Mouse (Mus musculus): ENCODE results near the gene Rxfp4.
A peak's percentile ranks its signal among the peaks of the same experiment; 100 is the strongest.
"Not testable (repeated sequence)": the region's sequence is repeated elsewhere in the genome, so short reads cannot be mapped to it uniquely, and the experiment has no call there.

Gene Rxfp4

DNA sequence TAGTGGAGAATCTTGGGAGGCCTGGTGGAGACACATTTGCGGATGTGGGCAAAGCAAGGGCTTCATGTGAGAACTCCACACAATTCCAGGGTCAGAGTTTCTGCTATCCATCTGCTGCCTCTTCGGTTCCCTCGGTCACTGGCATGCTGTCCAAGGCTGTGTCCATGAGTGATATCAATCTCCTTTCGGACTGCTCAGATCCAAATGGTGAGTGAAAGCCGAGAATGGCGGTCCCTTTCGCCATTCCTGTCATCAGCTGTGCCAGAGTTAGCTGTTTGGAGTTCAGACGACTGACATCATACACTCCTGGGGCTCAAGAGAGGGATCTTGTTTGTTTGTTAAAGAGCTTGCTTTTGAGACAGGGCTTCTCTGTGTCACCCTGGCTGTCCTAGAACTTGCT lies 38.5 kb downstream of the Rxfp4 start:
- no peak for DNase-seq (ENCODE audit: low read depth, low spot score)

DNA sequence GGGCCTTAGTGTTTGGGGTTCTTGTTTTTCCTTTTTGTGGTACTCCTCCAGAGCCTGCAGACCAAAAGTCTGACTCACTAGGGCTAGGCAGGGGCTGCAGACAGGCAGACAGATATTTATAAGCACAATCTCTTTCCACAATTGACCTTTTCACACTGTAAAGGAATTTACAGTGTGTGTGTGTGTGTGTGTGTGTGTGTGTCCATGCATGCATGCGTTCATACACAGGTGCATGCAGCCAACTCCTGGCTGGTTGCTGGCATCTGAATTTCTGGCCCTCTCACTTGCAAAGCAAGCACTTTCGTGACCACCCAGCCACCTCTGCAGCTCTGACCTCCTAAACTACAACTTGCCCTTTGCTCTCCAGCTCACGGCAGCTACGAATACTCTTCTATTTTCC lies 43.9 kb downstream of the Rxfp4 start:
- DNase-seq (ENCODE audit: low read depth, low spot score) = no peak

DNA sequence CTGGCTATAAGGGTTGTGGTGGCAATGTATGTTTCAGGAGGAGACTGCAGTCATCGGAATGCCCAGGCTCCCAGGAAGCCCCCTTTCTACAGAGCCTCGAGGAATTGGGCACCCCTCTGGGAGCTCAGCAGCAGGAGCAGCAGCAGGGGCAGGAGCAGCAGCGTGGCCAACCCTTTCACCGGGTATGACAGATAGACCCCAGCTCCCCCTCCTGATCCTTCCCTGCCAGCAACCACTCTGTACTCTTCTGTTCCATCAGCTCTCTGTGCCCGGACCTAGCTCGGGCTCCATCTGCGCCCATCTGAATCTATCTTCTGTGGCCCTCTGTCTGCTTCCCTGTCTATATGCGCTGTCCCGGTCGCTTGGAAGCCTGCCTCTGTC lies 45.2 kb downstream of the Rxfp4 start:
- no peak for DNase-seq (ENCODE audit: low read depth, low spot score)

DNA sequence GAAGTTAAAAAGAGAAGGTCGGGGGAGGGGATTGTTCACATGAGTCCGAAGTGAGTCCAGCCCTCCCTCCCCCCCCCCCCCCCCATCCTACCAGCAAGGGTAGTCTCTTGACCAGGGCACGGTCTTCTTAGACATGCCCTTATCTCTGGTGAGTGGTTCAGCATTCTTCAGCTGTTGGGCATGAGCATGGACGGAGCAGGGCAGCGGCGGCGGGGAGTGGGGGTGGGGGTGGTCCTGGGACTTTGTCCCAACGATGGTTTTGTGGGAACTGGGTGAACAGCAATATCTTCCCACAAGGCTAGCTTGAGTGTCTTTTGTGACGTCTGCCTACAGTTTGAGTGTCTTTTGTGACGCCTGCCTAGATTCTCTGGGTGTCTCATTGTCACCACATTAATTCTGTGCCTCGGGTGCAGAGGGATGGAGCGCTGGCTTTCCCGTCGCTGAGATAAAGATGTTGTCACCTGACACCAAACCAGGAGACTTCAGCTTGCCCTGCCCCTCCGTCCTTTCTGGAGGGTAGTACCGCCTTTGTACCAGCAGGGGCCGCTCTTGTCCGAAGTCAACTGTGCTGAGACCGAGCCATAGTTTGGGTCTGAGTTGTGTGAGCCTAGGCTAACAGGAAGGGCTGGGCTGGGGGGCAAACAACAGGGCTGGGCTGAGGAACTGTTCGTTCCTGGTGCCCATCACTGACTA lies 45.7 kb downstream of the Rxfp4 start:
- DNase-seq (ENCODE audit: low read depth, low spot score) = peak; percentile 76

DNA sequence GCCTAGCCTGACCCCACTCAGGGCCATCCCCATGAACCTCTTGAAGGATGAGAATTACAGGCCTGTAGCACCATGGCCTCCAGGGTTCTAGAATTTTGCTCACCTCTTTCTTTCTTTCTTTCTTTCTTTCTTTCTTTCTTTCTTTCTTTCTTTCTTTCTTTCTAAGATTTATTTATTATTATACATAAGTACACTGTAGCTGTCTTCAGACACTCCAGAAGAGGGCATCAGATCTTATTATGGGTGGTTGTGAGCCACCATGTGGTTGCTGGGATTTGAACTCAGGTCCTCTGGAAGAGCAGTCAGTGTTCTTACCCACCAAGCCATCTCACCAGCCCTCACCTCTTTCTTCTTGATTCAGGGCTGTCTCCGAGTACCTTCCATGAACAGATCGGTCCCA lies 47.3 kb downstream of the Rxfp4 start, which contains the start of gene Arhgef2:
Gene Arhgef2, plus strand, starts transcription at position 301 of the 400 bp plus-strand sequence.
- DNase-seq (ENCODE audit: low read depth, low spot score) = not testable (repeated sequence)

DNA sequence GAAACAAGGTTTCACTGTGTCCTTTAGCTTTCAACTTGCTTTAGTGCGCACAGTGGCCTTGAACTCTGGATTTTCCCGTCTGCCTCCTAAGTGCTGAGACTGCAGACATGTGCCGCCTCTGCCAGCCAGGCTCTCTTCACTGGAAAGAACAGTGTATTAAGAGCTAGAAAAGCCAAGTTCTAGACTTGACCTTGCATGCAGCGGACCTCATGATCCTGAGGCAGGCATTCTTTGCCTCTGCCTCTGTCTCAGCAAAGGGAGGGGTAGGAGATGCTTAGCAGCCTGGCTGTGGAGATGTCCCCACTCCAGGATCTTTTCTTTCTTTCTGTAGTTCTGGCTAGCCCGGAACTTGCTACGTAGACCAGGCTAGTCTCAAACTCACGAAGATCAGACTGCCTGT lies 48.1 kb downstream of the Rxfp4 start:
- no peak for DNase-seq (ENCODE audit: low read depth, low spot score)

DNA sequence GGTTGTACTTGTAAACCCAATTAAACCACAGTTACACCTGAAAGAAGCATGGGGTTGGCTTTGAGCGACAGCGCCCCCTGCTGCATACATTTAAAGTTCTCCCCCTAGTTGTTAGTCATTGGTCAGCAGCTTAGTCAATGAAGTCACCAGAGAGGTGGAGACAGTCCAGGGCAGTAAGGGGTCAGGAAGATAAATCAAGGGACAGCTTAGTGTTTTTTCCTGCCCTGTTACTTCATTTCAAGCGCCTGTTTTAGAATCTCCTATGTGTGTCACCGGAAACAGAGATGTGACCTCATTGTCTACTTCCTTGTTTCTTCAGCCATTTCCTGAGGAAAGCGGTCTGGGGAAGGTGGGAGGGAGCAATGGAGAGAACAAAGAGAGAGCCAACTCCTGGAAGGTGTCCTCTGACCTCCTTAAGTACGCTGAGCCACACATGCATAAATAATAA lies 49.2 kb downstream of the Rxfp4 start:
- no peak for DNase-seq (ENCODE audit: low read depth, low spot score)

DNA sequence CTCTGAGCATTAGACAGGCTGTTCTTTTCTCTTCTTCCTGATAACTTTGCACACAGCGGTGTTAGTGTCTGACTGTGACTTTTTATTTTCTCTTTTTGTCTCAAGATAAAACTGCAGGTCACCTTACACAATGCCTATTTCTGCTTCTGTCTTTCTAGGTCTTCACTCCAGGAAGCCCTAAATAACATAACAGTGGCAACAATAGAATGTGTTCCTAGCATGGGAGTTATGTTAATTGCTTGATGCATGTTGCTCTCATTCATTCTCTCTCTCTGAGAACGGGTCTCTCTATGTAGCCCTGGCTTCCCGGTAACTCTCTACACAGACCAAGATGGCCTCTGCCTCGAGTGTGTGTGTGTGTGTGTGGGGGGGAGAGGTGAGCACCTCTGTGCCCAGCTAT lies 50.5 kb downstream of the Rxfp4 start:
- DNase-seq (ENCODE audit: low read depth, low spot score) = no peak
